Mouse (Mus musculus) heart, postnatal 0 days (tissue): Measurements from ENCODE around the gene T2. TPM values are rescaled to one million over a fixed set of nuclear protein-coding genes. Genes with fewer than 3 reads are reported as not detected.

Experiments
- ATAC-seq: fragments of 200-750 bp; cut with Nextera tagmentation; 2 replicates; pipeline ENCODE4 v1.8.0; 2017; ENCODE audit warnings: low read depth, moderate number of reproducible peaks, moderate library complexity; ENCODE audit not compliant: insufficient read depth
- DNase-seq: peaks from one replicate; pipeline ENCODE4 v3.0.0-alpha.2; 2016; ENCODE audit warnings: low spot score
- H3K27ac ChIP-seq: fragments of 300-500 bp; sonication (generic); 2 replicates; pipeline ENCODE4 v1.5.1; 2014; ENCODE audit warnings: low read depth, mild to moderate bottlenecking
- H3K27me3 ChIP-seq: fragments of 300-500 bp; sonication (generic); 2 replicates; pipeline ENCODE4 v1.6.1; 2014; ENCODE audit warnings: low read length, mixed read lengths; ENCODE audit not compliant: control insufficient read depth, insufficient read depth
- H3K36me3 ChIP-seq: fragments of 300-500 bp; sonication (generic); replicated peaks from 2 replicates; pipeline ENCODE4 v1.6.1; 2014; ENCODE audit warnings: low read length, mixed read lengths; ENCODE audit not compliant: control insufficient read depth, insufficient read depth
- H3K4me1 ChIP-seq: fragments of 300-500 bp; sonication (generic); 2 replicates; pipeline ENCODE4 v1.6.1; 2014; ENCODE audit warnings: antibody characterized with exemption; ENCODE audit not compliant: control insufficient read depth, insufficient read depth
- H3K4me2 ChIP-seq: fragments of 300-500 bp; sonication (generic); 2 replicates; pipeline ENCODE4 v1.6.1; 2014; ENCODE audit warnings: low read depth, mild to moderate bottlenecking, low read length, moderate library complexity
- H3K4me3 ChIP-seq: fragments of 300-500 bp; sonication (generic); 2 replicates; pipeline ENCODE4 v1.5.1; 2014; ENCODE audit warnings: low read depth, low read length
- H3K9ac ChIP-seq: fragments of 300-500 bp; sonication (generic); replicated peaks from 2 replicates; pipeline ENCODE4 v1.6.1; 2014; ENCODE audit warnings: low read depth, low read length, mixed read lengths
- H3K9me3 ChIP-seq: fragments of 300-500 bp; sonication (generic); replicated peaks from 2 replicates; pipeline ENCODE4 v1.6.1; 2016; ENCODE audit warnings: low read length; ENCODE audit not compliant: control insufficient read depth
- CTCF ChIP-seq: IDR thresholded peaks from 2 replicates; pipeline ENCODE4 v1.5.1; 2016; ENCODE audit warnings: antibody characterized with exemption, control low read depth, low read depth
- EP300 ChIP-seq: IDR thresholded peaks from 2 replicates; pipeline ENCODE4 v1.6.1; 2016; ENCODE audit warnings: antibody characterized with exemption, low read depth
- WGBS: fragments of 180-500 bp; shearing (Covaris S2); extraction: QIAGEN DNeasy Blood & Tissue Kit; methylation state at CpG from one replicate; pipeline ENCODE4 v1.1.7; 2014; 5-methylcytosine and 5-hydroxymethylcytosine counted together
- polyA plus RNA-seq: library from polyadenylated mRNA; unstranded; fragments of >200 nt; fragmentation: Nextera tagmentation; extraction: Ambion mirVana; gene quantifications from 2 replicates; pipeline ENCODE4 v1.2.1, GENCODE M21; 2015
- total RNA-seq: library from RNA; depleted of rRNA; stranded (reverse); fragments of >200 nt; gene quantifications from 2 replicates; pipeline ENCODE4 v1.2.3, GENCODE M21; 2014; ENCODE audit warnings: low replicate concordance; rRNA removed

The T2 gene
- total and polyA plus RNA-seq, 2 experiments from 2014 or later = 0.19 to 3.7 TPM

DNA sequence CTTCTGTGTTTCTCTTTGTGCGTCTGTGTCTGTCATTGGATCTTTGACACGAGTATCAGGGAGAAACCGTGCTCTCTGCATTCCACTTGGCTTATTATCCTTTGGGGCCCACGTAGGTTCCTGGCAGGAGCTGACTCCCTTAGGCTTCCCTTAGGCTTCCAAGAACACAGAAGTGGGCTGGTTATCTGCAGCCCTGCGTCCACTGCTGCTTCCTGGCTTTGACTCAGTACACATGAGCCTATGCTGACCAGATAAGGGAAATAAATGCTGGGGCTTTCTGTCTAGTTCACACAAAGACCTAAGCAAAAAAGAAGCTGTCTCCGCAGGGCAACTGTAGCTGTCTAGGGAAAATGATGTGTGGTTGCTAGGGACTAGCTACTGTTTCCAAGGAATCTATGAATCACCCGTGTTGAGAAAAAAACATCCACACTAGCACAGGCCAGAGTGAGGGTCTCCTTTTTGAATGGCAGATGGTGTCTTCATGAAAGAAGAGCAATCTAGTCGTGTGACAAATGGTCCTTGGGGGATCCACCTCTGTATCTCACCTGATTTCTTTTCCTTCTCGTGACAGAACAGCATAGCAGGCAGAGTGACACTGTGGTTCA, 101.2 kb downstream of the T2 start:
- no peaks in the 10 kb centered on the region for H3K9me3 ChIP-seq
- no peak overlapping the region for H3K9ac ChIP-seq
- peaks cover 14% of the 10 kb centered on the region; the same call in 1 of the 2 replicates for H3K27me3 ChIP-seq
- DNase-seq (peak; percentile 28), ATAC-seq (peak; percentile 24; the same call in 1 of the 2 replicates)
- H3K4me3 ChIP-seq = no peak overlapping the region
- 21% methylated on average over 9 of the region's 9 CpGs for WGBS
- no peak for TF ChIP-seq CTCF
- no peak for TF ChIP-seq EP300
- H3K27ac ChIP-seq = no peak overlapping the region
- H3K4me2 ChIP-seq = no peak overlapping the region
- 0 out of 2 replicates have a peak, but pooled peaks cover 4% of the 10 kb centered on the region for H3K4me1 ChIP-seq
- H3K36me3 ChIP-seq = no peaks in the 10 kb centered on the region

- Histone ChIP-seq H3K4me3 (no peak overlapping the region), H3K27me3 (peaks cover 22% of the 10 kb centered on the region; the same call in 1 of the 2 replicates), H3K4me1 (0 out of 2 replicates have a peak, but pooled peaks cover 3% of the 10 kb centered on the region), H3K9ac (no peak overlapping the region), H3K36me3 (no peaks in the 10 kb centered on the region), H3K4me2 (no peak overlapping the region), H3K27ac (no peak overlapping the region), H3K9me3 (no peaks in the 10 kb centered on the region)
- ATAC-seq (peak; percentile 39; the same call in 1 of the 2 replicates), DNase-seq (peak; percentile 21)
- 2% methylated on average over 4 of the region's 4 CpGs for WGBS
- TF ChIP-seq CTCF (peak; percentile 72), EP300 (no peak)
Observed at GRCm38 (mm10) chr17:8461568-8461967, 105.8 kb downstream of the T2 start.

DNA sequence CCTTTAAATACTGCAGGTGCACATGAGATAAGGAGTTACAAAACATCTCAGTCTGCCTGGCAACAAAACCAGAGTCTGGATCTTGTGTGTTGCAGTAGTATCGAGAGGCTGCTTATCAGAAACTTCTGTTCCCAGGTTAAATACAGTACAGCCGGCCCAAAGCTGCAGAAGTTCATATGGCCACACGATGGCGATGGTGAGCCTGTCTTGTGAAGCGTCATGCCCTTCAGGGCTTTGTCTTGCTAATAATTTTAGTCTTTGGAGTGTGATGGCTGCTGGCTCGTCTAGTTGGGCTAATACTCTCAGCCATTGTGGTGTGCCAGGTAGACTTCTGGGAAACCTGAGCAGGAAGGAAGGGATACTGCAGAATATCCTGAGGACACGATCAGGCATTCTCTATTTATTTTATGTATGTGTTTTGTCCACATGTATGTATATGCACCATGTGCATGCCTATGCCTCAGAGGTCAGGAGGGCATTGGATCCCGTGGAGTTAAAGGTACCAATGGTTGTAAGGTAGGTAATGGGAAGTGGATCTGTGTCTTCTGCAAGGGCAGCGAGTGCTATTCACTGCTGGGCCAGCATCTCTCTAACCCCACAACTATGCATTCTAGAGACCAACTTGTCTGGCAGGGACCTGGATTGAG, 107.8 kb downstream of the T2 start:
- Histone ChIP-seq H3K4me2 (no peak overlapping the region), H3K4me1 (no peaks in the 10 kb centered on the region), H3K27ac (no peak overlapping the region), H3K27me3 (peaks cover 35% of the 10 kb centered on the region), H3K36me3 (no peaks in the 10 kb centered on the region), H3K9me3 (no peaks in the 10 kb centered on the region), H3K4me3 (no peak overlapping the region), H3K9ac (no peak overlapping the region)
- DNase-seq = peak; percentile 58
- peak; percentile 66 for ATAC-seq
- TF ChIP-seq EP300 (no peak), CTCF (peak; percentile 84)
- 25% methylated on average over 9 of the region's 9 CpGs for WGBS

GRCm38 (mm10) chr17:8467771-8468170, 112.0 kb downstream of the T2 start:
- H3K9ac ChIP-seq = no peak overlapping the region
- no peaks in the 10 kb centered on the region for H3K4me1 ChIP-seq
- H3K27ac ChIP-seq = no peak overlapping the region
- H3K4me3 ChIP-seq = no peak overlapping the region
- no peaks in the 10 kb centered on the region for H3K9me3 ChIP-seq
- H3K4me2 ChIP-seq = no peak overlapping the region
- WGBS = 82% methylated on average over 3 of the region's 3 CpGs
- no peaks in the 10 kb centered on the region for H3K36me3 ChIP-seq
- DNase-seq (no peak), ATAC-seq (no peak)
- TF ChIP-seq EP300 (no peak), CTCF (no peak)
- peaks cover 17% of the 10 kb centered on the region for H3K27me3 ChIP-seq

DNA sequence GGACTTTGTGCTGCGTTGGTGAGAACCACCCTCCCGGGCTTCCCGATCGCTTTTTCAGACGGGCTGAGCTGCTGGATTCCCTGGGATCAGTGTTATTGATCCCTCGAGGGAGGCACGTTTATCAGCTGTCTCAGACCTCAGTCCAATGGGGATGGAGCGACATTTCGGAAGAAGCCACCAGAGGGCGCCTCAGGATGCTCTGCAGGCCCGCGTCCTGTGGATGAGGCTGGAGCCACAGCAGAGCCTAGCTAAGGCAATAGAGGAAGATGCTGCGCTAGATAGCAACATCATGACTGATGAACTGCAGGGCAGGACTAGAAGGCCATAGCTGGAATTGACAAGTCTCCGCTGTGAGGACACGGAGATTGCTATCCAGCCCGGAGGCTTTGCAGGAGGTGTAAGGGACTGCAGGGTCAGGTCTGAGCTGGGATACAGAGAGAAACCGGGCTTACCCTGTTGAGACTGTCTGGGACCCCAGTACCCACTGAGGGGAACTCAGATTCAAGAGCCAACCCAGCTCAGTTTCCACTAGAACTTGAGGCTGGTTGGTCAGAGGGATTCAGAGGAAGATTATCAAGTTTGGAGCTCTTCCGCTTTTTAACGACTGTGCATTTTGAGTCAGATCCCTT, 113.0 kb downstream of the T2 start:
- H3K36me3 ChIP-seq = no peaks in the 10 kb centered on the region
- H3K4me2 ChIP-seq = no peak overlapping the region
- H3K9me3 ChIP-seq = no peaks in the 10 kb centered on the region
- H3K27me3 ChIP-seq = peaks cover 17% of the 10 kb centered on the region
- no peak overlapping the region for H3K27ac ChIP-seq
- peak; percentile 51 for DNase-seq
- no peaks in the 10 kb centered on the region for H3K4me1 ChIP-seq
- no peak overlapping the region for H3K9ac ChIP-seq
- WGBS = 14% methylated on average over 19 of the region's 19 CpGs
- ATAC-seq = peak; percentile 67; the same call in 1 of the 2 replicates
- TF ChIP-seq CTCF (peak; percentile 91), EP300 (no peak)
- no peak overlapping the region for H3K4me3 ChIP-seq

Other genes with a start within 250 kb of the T2 start
- gene Gm49673, start 208.2 kb upstream of the T2 start, total RNA-seq = 6.4 TPM in 1 of 2 replicates, not detected in the other
- 0.04 TPM in 1 of 2 replicates, not detected in the other for gene Gm49673, start 208.2 kb upstream of the T2 start, polyA plus RNA-seq
- gene Rnaset2a, start 207.9 kb upstream of the T2 start, total RNA-seq = 24.1 and 49.8 TPM in 2 replicates
- gene Rnaset2a, start 207.9 kb upstream of the T2 start, polyA plus RNA-seq = 49.5 and 51.8 TPM in 2 replicates
- gene Fgfr1op, start 190.5 kb upstream of the T2 start, total RNA-seq = 8.3 and 9.2 TPM in 2 replicates
- gene Fgfr1op, start 190.5 kb upstream of the T2 start, polyA plus RNA-seq = 16.0 and 16.1 TPM in 2 replicates
- not detected in 2 replicates for gene Ccr6, start 119.9 kb upstream of the T2 start, total RNA-seq
- gene Ccr6, start 119.9 kb upstream of the T2 start, polyA plus RNA-seq = not detected in 2 replicates
- gene Mpc1, start 73.1 kb upstream of the T2 start, total RNA-seq = 878 and 986 TPM in 2 replicates
- 744 and 806 TPM in 2 replicates for gene Mpc1, start 73.1 kb upstream of the T2 start, polyA plus RNA-seq
- gene Sft2d1, start 44.9 kb upstream of the T2 start, total RNA-seq = 29.2 and 68.5 TPM in 2 replicates
- 54.4 and 57.3 TPM in 2 replicates for gene Sft2d1, start 44.9 kb upstream of the T2 start, polyA plus RNA-seq
- not detected in 2 replicates for gene Prr18, start 18.5 kb upstream of the T2 start, total RNA-seq
- 0.10 TPM in 1 of 2 replicates, not detected in the other for gene Prr18, start 18.5 kb upstream of the T2 start, polyA plus RNA-seq
- not detected in 2 replicates for gene T, start 78.4 kb downstream of the T2 start, total RNA-seq
- 0.12 and 0.15 TPM in 2 replicates for gene T, start 78.4 kb downstream of the T2 start, polyA plus RNA-seq
- 2.2 and 3.0 TPM in 2 replicates for gene Pde10a, start 169.4 kb downstream of the T2 start, total RNA-seq
- 1.3 and 1.5 TPM in 2 replicates for gene Pde10a, start 169.4 kb downstream of the T2 start, polyA plus RNA-seq
- gene Gm17087, start 211.0 kb downstream of the T2 start, total RNA-seq = not detected in 2 replicates
- gene Gm17087, start 211.0 kb downstream of the T2 start, polyA plus RNA-seq = not detected in 2 replicates